Mouse (Mus musculus) adipose tissue, adult 10 weeks (tissue): ENCODE data around the gene Mpped2. TPM values are rescaled to one million over a fixed set of nuclear protein-coding genes. Genes with fewer than 3 reads are reported as not detected.

Source experiments
- polyA plus RNA-seq: library from polyadenylated mRNA; stranded (reverse); fragments of 350-450 nt; fragmentation: Illumina TruSeq; extraction: RNeasy Lipid Tissue Mini Kit (QIAGEN cat#74804); gene quantifications from one replicate; pipeline ENCODE4 v1.2.3, GENCODE M21; 2014; ENCODE audit warnings: low read depth, low replicate concordance

Mpped2 gene
- polyA plus RNA-seq = 5.9 TPM

GRCm38 (mm10) chr2:106692783-106693701, at the start of gene Mpped2:
Gene Mpped2, plus strand, starts transcription at chr2:106693269.

